In genomic region chr15:11037376-11037695, GRCm38 (mm10) we compare ENCODE assay signal across 8 mouse cellular contexts. TPM values are rescaled to one million over a fixed set of nuclear protein-coding genes. Genes with fewer than 3 reads are reported as not detected.
A peak's percentile ranks its signal among the peaks of the same experiment; 100 is the strongest.
DNase-seq lines count a peak whose midpoint lies in the region; ATAC-seq and TF ChIP-seq lines count a peak whose summit lies in the region.

No protein-coding gene starts in this region.

- peak overlapping the region; percentile 35 for H3K4me3 ChIP-seq in liver, embryonic 15.5 days (replicated peaks)
- H3K4me3 ChIP-seq in stomach, postnatal 0 days (ENCODE audit: low read depth, low read length), result peak overlapping the region; percentile 31; the same call in 1 of the 2 replicates

- no peaks in the 10 kb centered on the region for H3K36me3 ChIP-seq in liver, embryonic 15.5 days (replicated peaks)
- H3K36me3 ChIP-seq in stomach, postnatal 0 days (ENCODE audit: control insufficient read depth, insufficient read depth, low read length), result no peaks in the 10 kb centered on the region

- 6% methylated on average over 8 of the region's 8 CpGs for WGBS in liver, embryonic 15.5 days (ENCODE audit: insufficient replicate concordance)
- 5% methylated on average over 8 of the region's 8 CpGs for WGBS in stomach, postnatal 0 days

- intact Hi-C loops in gastrocnemius, postnatal 36 days (cut with DNase I), result loop anchor here (2.0 kb wide), 1 partner anchor 343 kb away; no protein-coding TSS in a partner anchor

- no peaks in the 10 kb centered on the region for H3K9me3 ChIP-seq in liver, embryonic 15.5 days (replicated peaks)
- H3K9me3 ChIP-seq in stomach, postnatal 0 days (ENCODE audit: control insufficient read depth, low read length), result no peaks in the 10 kb centered on the region

- H3K4me1 ChIP-seq in liver, embryonic 15.5 days (replicated peaks), result 0 out of 2 replicates have a peak, but pooled peaks cover 4% of the 10 kb centered on the region
- peaks cover 2% of the 10 kb centered on the region for H3K4me1 ChIP-seq in stomach, postnatal 0 days (replicated peaks; ENCODE audit: control insufficient read depth, insufficient read depth)

- DNase-seq in frontal cortex, postnatal 14 days (ENCODE audit: low spot score in 2 of 2), result no peak
- peak; percentile 27 to 34 for DNase-seq in right cerebral cortex, adult 2 months (ENCODE audit: low spot score in 2 of 2)
- DNase-seq in right cerebral cortex, postnatal 14 days, result no peak
- no peak for DNase-seq in stomach, postnatal 0 days (ENCODE audit: low spot score)
- DNase-seq in gastrocnemius, postnatal 36 days, result no peak
- DNase-seq in urinary bladder, adult 18-20 months (ENCODE audit: low spot score in 2 of 2), result no peak

- H3K27ac ChIP-seq in liver, embryonic 15.5 days (replicated peaks), result no peak overlapping the region
- H3K27ac ChIP-seq in stomach, postnatal 0 days (replicated peaks), result no peak overlapping the region

- no peak for TF ChIP-seq CTCF in stomach, postnatal 0 days (IDR thresholded peaks at IDR 0.05; ENCODE audit: low read depth)

- no peak for TF ChIP-seq EP300 in stomach, postnatal 0 days (optimal IDR thresholded peaks at IDR 0.05)

- H3K27me3 ChIP-seq in liver, embryonic 15.5 days, result peaks cover 39% of the 10 kb centered on the region
- peaks cover 26% of the 10 kb centered on the region for H3K27me3 ChIP-seq in stomach, postnatal 0 days (ENCODE audit: control insufficient read depth, insufficient read depth, low read length)

- ATAC-seq in frontal cortex, adult (ENCODE audit: low TSS enrichment), result 0 out of 2 replicates have a peak, but pooled peaks have one; percentile 18
- ATAC-seq in liver, embryonic 15.5 days (ENCODE audit: insufficient read depth), result no peak
- no peak for ATAC-seq in stomach, postnatal 0 days (ENCODE audit: low FRiP score, low TSS enrichment)

- peak overlapping the region; percentile 55 for H3K4me2 ChIP-seq in liver, embryonic 15.5 days
- H3K4me2 ChIP-seq in stomach, postnatal 0 days (replicated peaks; ENCODE audit: low read depth), result peak overlapping the region; percentile 54

- H3K9ac ChIP-seq in liver, embryonic 15.5 days, result no peak overlapping the region
- no peak overlapping the region for H3K9ac ChIP-seq in stomach, postnatal 0 days (ENCODE audit: low read length)

RNA-seq across cellular contexts. Expression of gene Rxfp3, which starts 0.5 kb away (rescaled TPM):
- polyA plus RNA-seq in liver, embryonic 15.5 days (2015; fragmentation: Nextera tagmentation; extraction: Ambion mirVana), result 0.03 TPM in 1 of 2 replicates, not detected in the other
- 0.02 and 0.04 TPM in 2 replicates for polyA plus RNA-seq in stomach, postnatal 0 days (2015; fragmentation: Nextera tagmentation; extraction: Ambion mirVana)
- total RNA-seq in gastrocnemius, postnatal 36 days (2021), result not detected

RNA-seq across cellular contexts. Expression of gene Adamts12, which starts 27.3 kb away (rescaled TPM):
- 0.35 and 0.39 TPM in 2 replicates for polyA plus RNA-seq in liver, embryonic 15.5 days (2015; fragmentation: Nextera tagmentation; extraction: Ambion mirVana)
- 0.62 and 1.0 TPM in 2 replicates for polyA plus RNA-seq in stomach, postnatal 0 days (2015; fragmentation: Nextera tagmentation; extraction: Ambion mirVana)
- total RNA-seq in gastrocnemius, postnatal 36 days (2021), result 1 to 10 TPM; 4.8 to 6.4 TPM

RNA-seq across cellular contexts. Expression of gene Slc45a2, which starts 36.8 kb away (rescaled TPM):
- polyA plus RNA-seq in liver, embryonic 15.5 days (2015; fragmentation: Nextera tagmentation; extraction: Ambion mirVana), result 0.02 TPM in 1 of 2 replicates, not detected in the other
- 0.04 TPM in 1 of 2 replicates, not detected in the other for polyA plus RNA-seq in stomach, postnatal 0 days (2015; fragmentation: Nextera tagmentation; extraction: Ambion mirVana)
- under 1 TPM in 1 of 2 experiments, not detected in 1; 0.08 TPM for total RNA-seq in gastrocnemius, postnatal 36 days (2021)

RNA-seq across cellular contexts. Expression of gene Amacr, which starts 55.8 kb away (rescaled TPM):
- 19.1 and 26.1 TPM in 2 replicates for polyA plus RNA-seq in liver, embryonic 15.5 days (2015; fragmentation: Nextera tagmentation; extraction: Ambion mirVana)
- 12.3 and 12.9 TPM in 2 replicates for polyA plus RNA-seq in stomach, postnatal 0 days (2015; fragmentation: Nextera tagmentation; extraction: Ambion mirVana)
- total RNA-seq in gastrocnemius, postnatal 36 days (2021), result 10 to 100 TPM; 17.2 to 18.0 TPM

Comparison
In these comparisons a context has a peak if more than half of its experiments do, and no peak if none do; other contexts are left out.
1. DNase-seq: peak in right cerebral cortex, adult 2 months (2 of 2); none in frontal cortex, postnatal 14 days (0 of 2), right cerebral cortex, postnatal 14 days (single experiment), stomach, postnatal 0 days (single experiment), gastrocnemius, postnatal 36 days (0 of 2) and urinary bladder, adult 18-20 months (0 of 2).